Mouse (Mus musculus) neural tube, embryonic 12.5 days (tissue): ENCODE measurements around the gene Cdk20. TPM values are rescaled to one million over a fixed set of nuclear protein-coding genes. Genes with fewer than 3 reads are reported as not detected.
A peak's percentile ranks its signal among the peaks of the same experiment; 100 is the strongest.
"Not testable (repeated sequence)": the region's sequence is repeated elsewhere in the genome, so short reads cannot be mapped to it uniquely, and the experiment has no call there.

Source experiments
- ATAC-seq: fragments of 200-750 bp; cut with Nextera tagmentation; 2 replicates; pipeline ENCODE4 v1.8.0; 2017; ENCODE audit warnings: low read depth, mild to moderate bottlenecking, moderate TSS enrichment, moderate library complexity; ENCODE audit not compliant: low FRiP score
- H3K27ac ChIP-seq: fragments of 300-500 bp; sonication (generic); 2 replicates; pipeline ENCODE4 v1.5.1; 2016
- H3K27me3 ChIP-seq: fragments of 300-500 bp; sonication (generic); replicated peaks from 2 replicates; pipeline ENCODE4 v1.6.1; 2016; ENCODE audit warnings: mild to moderate bottlenecking
- H3K36me3 ChIP-seq: fragments of 300-500 bp; sonication (generic); 2 replicates; pipeline ENCODE4 v1.6.1; 2016; ENCODE audit warnings: mild to moderate bottlenecking
- H3K4me1 ChIP-seq: fragments of 300-500 bp; sonication (generic); 2 replicates; pipeline ENCODE4 v1.6.1; 2016
- H3K4me2 ChIP-seq: fragments of 300-500 bp; sonication (generic); replicated peaks from 2 replicates; pipeline ENCODE4 v1.6.1; 2016; ENCODE audit warnings: mild to moderate bottlenecking
- H3K4me3 ChIP-seq: fragments of 300-500 bp; sonication (generic); 2 replicates; pipeline ENCODE4 v1.5.1; 2016
- H3K9ac ChIP-seq: fragments of 300-500 bp; sonication (generic); 2 replicates; pipeline ENCODE4 v1.6.1; 2016; ENCODE audit warnings: mild to moderate bottlenecking
- H3K9me3 ChIP-seq: fragments of 300-500 bp; sonication (generic); 2 replicates; pipeline ENCODE4 v1.6.1; 2016; ENCODE audit warnings: mild to moderate bottlenecking
- WGBS: fragments of 180-500 bp; shearing (Covaris S2); methylation state at CpG from one replicate; pipeline ENCODE4 v1.1.7; 2016; 5-methylcytosine and 5-hydroxymethylcytosine counted together
- polyA plus RNA-seq: library from polyadenylated mRNA; unstranded; fragments of >200 nt; fragmentation: Nextera tagmentation; extraction: Ambion mirVana; gene quantifications from 2 replicates; pipeline ENCODE4 v1.2.1, GENCODE M21; 2016

Cdk20 gene
- polyA plus RNA-seq, 1 experiment from 2014 or later, result 12.2 TPM

GRCm38 (mm10) chr13:64429328-64429727 is 2.8 kb upstream of the Cdk20 start:
- Histone ChIP-seq H3K27me3 (no peaks in the 10 kb centered on the region), H3K4me2 (no peak overlapping the region), H3K36me3 (no peaks in the 10 kb centered on the region), H3K4me3 (no peak overlapping the region), H3K4me1 (peaks cover 9% of the 10 kb centered on the region; the same call in 1 of the 2 replicates), H3K9ac (no peak overlapping the region), H3K27ac (no peak overlapping the region), H3K9me3 (no peaks in the 10 kb centered on the region)
- ATAC-seq, result no peak
- WGBS, result 10% methylated on average over 1 of the region's 1 CpGs

GRCm38 (mm10) chr13:64437801-64438200 is 5.7 kb downstream of the Cdk20 start:
- WGBS, result 80% methylated on average over 7 of the region's 7 CpGs

GRCm38 (mm10) chr13:64438863-64439452 is 6.8 kb downstream of the Cdk20 start:
- Histone ChIP-seq H3K9ac (no peak overlapping the region), H3K36me3 (no peaks in the 10 kb centered on the region), H3K4me1 (no peaks in the 10 kb centered on the region), H3K4me2 (no peak overlapping the region), H3K27me3 (no peaks in the 10 kb centered on the region), H3K4me3 (no peak overlapping the region), H3K9me3 (no peaks in the 10 kb centered on the region), H3K27ac (no peak overlapping the region)
- peak; percentile 52 for ATAC-seq
- 61% methylated on average over 9 of the region's 9 CpGs for WGBS

More at GRCm38 (mm10) chr13:64437801-64438200, 5.7 kb downstream of the Cdk20 start:
- Histone ChIP-seq H3K4me3 (no peak overlapping the region), H3K27me3 (no peaks in the 10 kb centered on the region), H3K4me2 (no peak overlapping the region), H3K36me3 (no peaks in the 10 kb centered on the region), H3K27ac (no peak overlapping the region), H3K9ac (no peak overlapping the region), H3K4me1 (peaks cover 6% of the 10 kb centered on the region; the same call in 1 of the 2 replicates), H3K9me3 (no peaks in the 10 kb centered on the region)
- ATAC-seq, result no peak

- Histone ChIP-seq H3K4me2 (no peak overlapping the region), H3K4me1 (no peaks in the 10 kb centered on the region), H3K36me3 (no peaks in the 10 kb centered on the region), H3K4me3 (no peak overlapping the region), H3K9me3 (no peaks in the 10 kb centered on the region), H3K27ac (no peak overlapping the region), H3K9ac (no peak overlapping the region), H3K27me3 (no peaks in the 10 kb centered on the region)
- no peak for ATAC-seq
- WGBS, result 81% methylated on average over 5 of the region's 5 CpGs
Observed at GRCm38 (mm10) chr13:64439471-64439870, 7.4 kb downstream of the Cdk20 start.

- H3K4me2 ChIP-seq, result no peak overlapping the region
- no peak overlapping the region for H3K4me3 ChIP-seq
- no peaks in the 10 kb centered on the region for H3K4me1 ChIP-seq
- 83% methylated on average over 4 of the region's 4 CpGs for WGBS
- no peaks in the 10 kb centered on the region for H3K9me3 ChIP-seq
- H3K27ac ChIP-seq, result no peak overlapping the region
- no peak overlapping the region for H3K9ac ChIP-seq
- no peaks in the 10 kb centered on the region for H3K36me3 ChIP-seq
- H3K27me3 ChIP-seq, result no peaks in the 10 kb centered on the region
- ATAC-seq, result no peak
Observed at GRCm38 (mm10) chr13:64440592-64440991, 8.5 kb downstream of the Cdk20 start.

- Histone ChIP-seq H3K9ac (no peak overlapping the region), H3K9me3 (no peaks in the 10 kb centered on the region), H3K27me3 (no peaks in the 10 kb centered on the region), H3K4me2 (no peak overlapping the region), H3K27ac (no peak overlapping the region), H3K4me3 (no peak overlapping the region), H3K4me1 (no peaks in the 10 kb centered on the region), H3K36me3 (no peaks in the 10 kb centered on the region)
- peak; percentile 45 for ATAC-seq
- 57% methylated on average over 4 of the region's 4 CpGs for WGBS
Observed at GRCm38 (mm10) chr13:64443263-64443894, 11.3 kb downstream of the Cdk20 start.

- no peak for ATAC-seq
- H3K27ac ChIP-seq, result no peak overlapping the region
Observed at GRCm38 (mm10) chr13:64445254-64445920, 13.3 kb downstream of the Cdk20 start.

GRCm38 (mm10) chr13:64447947-64448346 is 15.8 kb downstream of the Cdk20 start:
- H3K9me3 ChIP-seq, result no peaks in the 10 kb centered on the region
- H3K4me2 ChIP-seq, result no peak overlapping the region
- no peaks in the 10 kb centered on the region for H3K36me3 ChIP-seq
- no peak overlapping the region for H3K9ac ChIP-seq
- no peak overlapping the region for H3K27ac ChIP-seq
- no peaks in the 10 kb centered on the region for H3K4me1 ChIP-seq
- H3K27me3 ChIP-seq, result no peaks in the 10 kb centered on the region
- no peak for ATAC-seq
- 2% methylated on average over 1 of the region's 1 CpGs for WGBS
- H3K4me3 ChIP-seq, result no peak overlapping the region

More at GRCm38 (mm10) chr13:64445254-64445920, 13.3 kb downstream of the Cdk20 start:
- H3K4me3 ChIP-seq, result no peak overlapping the region
- H3K4me2 ChIP-seq, result no peak overlapping the region
- no peaks in the 10 kb centered on the region for H3K27me3 ChIP-seq
- no peaks in the 10 kb centered on the region for H3K36me3 ChIP-seq
- no peak overlapping the region for H3K9ac ChIP-seq
- no peaks in the 10 kb centered on the region for H3K9me3 ChIP-seq
- 69% methylated on average over 9 of the region's 9 CpGs for WGBS
- H3K4me1 ChIP-seq, result no peaks in the 10 kb centered on the region

GRCm38 (mm10) chr13:64448729-64449128 is 16.6 kb downstream of the Cdk20 start:
- no peak for ATAC-seq
- no peak overlapping the region for H3K9ac ChIP-seq
- H3K27me3 ChIP-seq, result no peaks in the 10 kb centered on the region
- H3K4me1 ChIP-seq, result no peaks in the 10 kb centered on the region
- H3K9me3 ChIP-seq, result no peaks in the 10 kb centered on the region
- H3K4me2 ChIP-seq, result no peak overlapping the region
- H3K4me3 ChIP-seq, result no peak overlapping the region
- H3K36me3 ChIP-seq, result no peaks in the 10 kb centered on the region
- 86% methylated on average over 5 of the region's 5 CpGs for WGBS
- H3K27ac ChIP-seq, result no peak overlapping the region

- Histone ChIP-seq H3K9ac (no peak overlapping the region), H3K9me3 (no peaks in the 10 kb centered on the region), H3K4me3 (no peak overlapping the region), H3K27ac (no peak overlapping the region), H3K4me2 (no peak overlapping the region), H3K4me1 (no peaks in the 10 kb centered on the region), H3K27me3 (no peaks in the 10 kb centered on the region), H3K36me3 (no peaks in the 10 kb centered on the region)
- no peak for ATAC-seq
- 83% methylated on average over 7 of the region's 7 CpGs for WGBS
Observed at GRCm38 (mm10) chr13:64450001-64450794, 18.1 kb downstream of the Cdk20 start.

- H3K4me1 ChIP-seq, H3K36me3 ChIP-seq, H3K9me3 ChIP-seq, H3K9ac ChIP-seq, H3K27me3 ChIP-seq, H3K4me2 ChIP-seq, H3K27ac ChIP-seq, ATAC-seq, H3K4me3 ChIP-seq: not testable (repeated sequence)
- WGBS, result 93% methylated on average over 19 of the region's 19 CpGs
Observed at GRCm38 (mm10) chr13:64457225-64457978, 25.3 kb downstream of the Cdk20 start.
